Mouse (Mus musculus) lung, embryonic 14.5 days (tissue): ENCODE results near the gene Trp63. TPM values are rescaled to one million over a fixed set of nuclear protein-coding genes. Genes with fewer than 3 reads are reported as not detected.
"Not testable (repeated sequence)": the region's sequence is repeated elsewhere in the genome, so short reads cannot be mapped to it uniquely, and the experiment has no call there.

Experiments used
- ATAC-seq: fragments of 200-750 bp; cut with Nextera tagmentation; 2 replicates; pipeline ENCODE4 v1.8.0; 2017; ENCODE audit warnings: mild to moderate bottlenecking, moderate TSS enrichment, moderate library complexity; ENCODE audit not compliant: insufficient read depth
- DNase-seq: peaks from one replicate; pipeline ENCODE4 v3.0.0-alpha.2; 2015
- H3K27ac ChIP-seq: fragments of 300-500 bp; sonication (generic); 2 replicates; pipeline ENCODE4 v1.5.1; 2014; ENCODE audit warnings: low read depth, mild to moderate bottlenecking, moderate library complexity
- H3K27me3 ChIP-seq: fragments of 300-500 bp; sonication (generic); 2 replicates; pipeline ENCODE4 v1.6.1; 2014; ENCODE audit warnings: low read length, control low read depth; ENCODE audit not compliant: insufficient read depth
- H3K36me3 ChIP-seq: fragments of 300-500 bp; sonication (generic); 2 replicates; pipeline ENCODE4 v1.6.1; 2014; ENCODE audit warnings: control low read depth; ENCODE audit not compliant: insufficient read depth
- H3K4me1 ChIP-seq: fragments of 300-500 bp; sonication (generic); 2 replicates; pipeline ENCODE4 v1.6.1; 2014; ENCODE audit warnings: antibody characterized with exemption, control low read depth; ENCODE audit not compliant: insufficient read depth
- H3K4me2 ChIP-seq: fragments of 300-500 bp; sonication (generic); 2 replicates; pipeline ENCODE4 v1.6.1; 2014; ENCODE audit warnings: mild to moderate bottlenecking
- H3K4me3 ChIP-seq: fragments of 300-500 bp; sonication (generic); 2 replicates; pipeline ENCODE4 v1.5.1; 2014; ENCODE audit warnings: low read depth, low read length
- H3K9ac ChIP-seq: fragments of 300-500 bp; sonication (generic); 2 replicates; pipeline ENCODE4 v1.6.1; 2014
- H3K9me3 ChIP-seq: fragments of 300-500 bp; sonication (generic); 2 replicates; pipeline ENCODE4 v1.6.1; 2016; ENCODE audit warnings: low read depth, low read length, control low read depth
- CTCF ChIP-seq: IDR thresholded peaks from 2 replicates; pipeline ENCODE4 v1.5.1; 2016; ENCODE audit warnings: antibody characterized with exemption, low read depth
- whole genome bisulfite sequencing: fragments of 180-500 bp; shearing (Covaris S2); extraction: QIAGEN DNeasy Blood & Tissue Kit; methylation state at CpG from one replicate; pipeline ENCODE4 v1.1.7; 2014; 5-methylcytosine and 5-hydroxymethylcytosine counted together
- polyA plus RNA-seq: library from polyadenylated mRNA; unstranded; fragments of >200 nt; fragmentation: Nextera tagmentation; extraction: Ambion mirVana; gene quantifications from 2 replicates; pipeline ENCODE4 v1.2.1, GENCODE M21; 2014

Gene Trp63
- 0.96 and 1.3 TPM in 2 replicates for polyA plus RNA-seq

GRCm38 (mm10) chr16:25683531-25684248 lies at the start of gene Trp63:
Trp63 (plus strand) TSS chr16:25683763.
- Histone ChIP-seq H3K36me3 (no peaks in the 10 kb centered on the region), H3K4me3 (no peak within 1 kb of the TSS), H3K27me3 (no peaks in the 10 kb centered on the region), H3K4me2 (peak within 1 kb of the TSS; percentile 15; the same call in 1 of the 2 replicates), H3K27ac (no peak within 1 kb of the TSS), H3K9me3 (no peaks in the 10 kb centered on the region), H3K4me1 (no peaks in the 10 kb centered on the region), H3K9ac (no peak within 1 kb of the TSS)
- TF ChIP-seq CTCF, result no peak
- DNase-seq (no peak), ATAC-seq (no peak)
- WGBS, result 34% methylated on average over 8 of the region's 8 CpGs

- H3K9ac ChIP-seq, result not testable (repeated sequence)
- 81% methylated on average over 4 of the region's 4 CpGs for WGBS
These were observed 38.8 kb upstream of the Trp63 start for GRCm38 (mm10) chr16:25644716-25645115.

GRCm38 (mm10) chr16:25660510-25661235 lies 22.9 kb upstream of the Trp63 start:
- DNase-seq (no peak), ATAC-seq (no peak)
- Histone ChIP-seq H3K4me2 (no peak overlapping the region), H3K4me3 (no peak overlapping the region), H3K9ac (no peak overlapping the region), H3K4me1 (no peaks in the 10 kb centered on the region), H3K9me3 (no peaks in the 10 kb centered on the region), H3K27me3 (no peaks in the 10 kb centered on the region), H3K36me3 (no peaks in the 10 kb centered on the region), H3K27ac (no peak overlapping the region)
- TF ChIP-seq CTCF, result no peak
- WGBS, result 90% methylated on average over 9 of the region's 9 CpGs

More at GRCm38 (mm10) chr16:25644716-25645115, 38.8 kb upstream of the Trp63 start:
- H3K4me1 ChIP-seq, H3K9me3 ChIP-seq, H3K27me3 ChIP-seq, H3K27ac ChIP-seq, H3K4me2 ChIP-seq, H3K36me3 ChIP-seq, H3K4me3 ChIP-seq, DNase-seq, ATAC-seq: not testable (repeated sequence)

- Histone ChIP-seq H3K27ac (no peak overlapping the region), H3K36me3 (no peaks in the 10 kb centered on the region), H3K27me3 (no peaks in the 10 kb centered on the region), H3K4me2 (no peak overlapping the region), H3K4me3 (no peak overlapping the region), H3K9ac (no peak overlapping the region), H3K4me1 (no peaks in the 10 kb centered on the region), H3K9me3 (no peaks in the 10 kb centered on the region)
- TF ChIP-seq CTCF, result no peak
- DNase-seq, result no peak
- no peak for ATAC-seq
- WGBS, result 55% methylated on average over 3 of the region's 3 CpGs
These were observed 20.4 kb upstream of the Trp63 start for GRCm38 (mm10) chr16:25663116-25663515.

- Histone ChIP-seq H3K4me2 (no peak overlapping the region), H3K27me3 (no peaks in the 10 kb centered on the region), H3K4me3 (no peak overlapping the region), H3K9me3 (no peaks in the 10 kb centered on the region), H3K4me1 (0 out of 2 replicates have a peak, but pooled peaks cover 3% of the 10 kb centered on the region), H3K27ac (no peak overlapping the region), H3K36me3 (no peaks in the 10 kb centered on the region), H3K9ac (no peak overlapping the region)
- 32% methylated on average over 5 of the region's 5 CpGs for WGBS
- ATAC-seq (peak; percentile 63), DNase-seq (peak; percentile 78)
- TF ChIP-seq CTCF, result no peak
These were observed 9.6 kb upstream of the Trp63 start for GRCm38 (mm10) chr16:25673861-25674440.

- Histone ChIP-seq H3K4me2 (no peak overlapping the region), H3K9ac (no peak overlapping the region), H3K27me3 (no peaks in the 10 kb centered on the region), H3K4me1 (no peaks in the 10 kb centered on the region), H3K4me3 (no peak overlapping the region), H3K36me3 (no peaks in the 10 kb centered on the region), H3K27ac (no peak overlapping the region), H3K9me3 (no peaks in the 10 kb centered on the region)
- no peak for TF ChIP-seq CTCF
- 57% methylated on average over 5 of the region's 5 CpGs for WGBS
- no peak for ATAC-seq
- DNase-seq, result no peak
These were observed 3.2 kb upstream of the Trp63 start for GRCm38 (mm10) chr16:25680369-25680768.

GRCm38 (mm10) chr16:25682533-25682932 lies 1.0 kb upstream of the Trp63 start:
- H3K4me1 ChIP-seq, result no peaks in the 10 kb centered on the region
- H3K4me3 ChIP-seq, result no peak overlapping the region
- no peak for ATAC-seq
- 62% methylated on average over 4 of the region's 4 CpGs for WGBS
- DNase-seq, result peak; percentile 11
- H3K4me2 ChIP-seq, result no peak overlapping the region
- H3K9ac ChIP-seq, result no peak overlapping the region
- no peaks in the 10 kb centered on the region for H3K36me3 ChIP-seq
- no peaks in the 10 kb centered on the region for H3K27me3 ChIP-seq
- no peak overlapping the region for H3K27ac ChIP-seq
- TF ChIP-seq CTCF, result no peak
- H3K9me3 ChIP-seq, result no peaks in the 10 kb centered on the region
